Mouse (Mus musculus) ES-E14 (cell line): ENCODE data around the gene Cd59b.

Experiments
- CHD2 ChIP-seq: IDR thresholded peaks from 2 replicates; pipeline ENCODE4 v1.6.1; 2014; ENCODE audit warnings: mild to moderate bottlenecking, low read depth, low read length, inconsistent platforms
- HCFC1 ChIP-seq: IDR thresholded peaks from 2 replicates; pipeline ENCODE4 v1.6.1; 2012; ENCODE audit warnings: low read length, inconsistent platforms, borderline replicate concordance; ENCODE audit not compliant: insufficient read depth
- MAFK ChIP-seq: IDR thresholded peaks from 2 replicates; pipeline ENCODE4 v1.6.1; 2014; ENCODE audit warnings: mild to moderate bottlenecking, low read depth, low read length, inconsistent platforms; ENCODE audit not compliant: insufficient read depth
- ZC3H11A ChIP-seq: IDR thresholded peaks from 2 replicates; pipeline ENCODE4 v1.6.1; 2012; ENCODE audit warnings: low read depth, mild to moderate bottlenecking, inconsistent platforms, low read length, borderline replicate concordance
- ZNF384 ChIP-seq: IDR thresholded peaks from 2 replicates; pipeline ENCODE4 v1.6.1; 2012; ENCODE audit warnings: low read depth, low read length, inconsistent platforms

- no peak for TF ChIP-seq ZNF384
- no peak for TF ChIP-seq HCFC1
- no peak for TF ChIP-seq ZC3H11A
- TF ChIP-seq CHD2, result no peak
- TF ChIP-seq MAFK, result no peak
Observed at GRCm38 (mm10) chr2:104110031-104110430, 40.4 kb downstream of the Cd59b start.
